Mouse (Mus musculus) inflammation-experienced regulatory T-cells, adult 16 weeks (primary cell): ENCODE data around the gene Tlr11. TPM values are rescaled to one million over a fixed set of nuclear protein-coding genes. Genes with fewer than 3 reads are reported as not detected.

Source experiments
- polyA plus RNA-seq: library from polyadenylated mRNA; unstranded; fragments of 100-300 nt; shearing (Covaris generic); gene quantifications from one replicate; pipeline ENCODE4 v1.2.1, GENCODE M21; 2017

The Tlr11 gene
- not detected for polyA plus RNA-seq

DNA sequence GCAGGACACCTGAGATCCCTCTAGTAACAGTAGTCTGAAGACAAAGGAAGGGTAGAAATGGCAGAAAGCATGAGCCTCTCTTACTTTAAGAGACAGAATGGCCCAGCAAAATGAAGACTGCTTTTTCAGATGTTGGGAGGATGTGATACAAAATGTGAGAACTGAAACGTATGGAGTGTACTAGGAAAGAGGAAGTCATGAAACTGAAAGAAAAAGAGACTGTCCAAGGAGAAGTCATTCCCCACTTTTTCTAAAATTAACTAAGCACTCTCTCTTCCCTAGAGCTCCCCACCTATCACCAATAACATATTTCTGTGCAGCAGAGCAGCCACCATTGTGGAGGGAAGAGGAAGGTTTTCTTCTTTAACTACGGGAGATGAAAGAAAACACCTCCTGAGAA lies at the start of gene Tlr11:
Gene Tlr11 (plus strand): TSS at position 322 of the 400 bp plus-strand sequence.

DNA sequence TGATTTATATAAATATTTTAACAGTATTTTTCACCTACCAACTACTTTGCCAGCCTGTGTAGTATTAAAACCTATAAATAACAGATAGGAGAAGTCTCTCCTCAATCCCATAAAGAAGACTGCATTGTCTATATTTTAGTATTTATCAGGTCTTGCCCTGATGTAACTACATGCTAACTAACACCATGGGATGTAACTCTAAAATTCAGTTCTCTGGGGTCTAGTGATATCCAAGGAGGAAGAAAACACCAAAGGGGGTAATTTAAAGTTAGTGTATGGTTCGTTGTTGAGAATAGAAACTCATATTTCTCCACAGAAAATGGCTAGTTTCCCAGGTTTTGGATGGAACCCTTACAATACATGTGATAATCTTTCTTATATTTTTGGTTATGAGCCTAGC lies 31.1 kb upstream of the Tlr11 start, which contains the start of gene Olfr734:
Gene Olfr734 (minus strand): TSS at position 101 of the 400 bp plus-strand sequence.

DNA sequence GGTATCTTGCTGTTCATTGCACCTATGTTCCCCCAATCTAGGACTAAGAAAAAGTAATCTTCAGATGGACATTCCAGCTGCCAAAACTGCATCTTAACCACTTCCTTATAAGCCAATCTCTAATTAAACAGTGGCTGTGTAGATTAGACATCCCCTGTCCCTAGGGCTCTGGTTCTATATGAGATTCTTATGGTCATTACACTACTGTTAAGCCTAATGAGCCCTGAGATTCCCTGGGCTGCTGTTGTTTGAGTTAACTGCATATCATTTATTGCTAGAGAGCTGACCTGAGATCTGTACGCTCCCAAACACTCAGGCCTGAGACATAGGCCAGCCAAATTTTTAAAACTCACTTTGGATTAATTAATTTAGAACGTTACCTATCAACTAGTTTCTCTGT lies 8.9 kb upstream of the Tlr11 start, which contains the start of gene Olfr735:
Gene Olfr735 (minus strand): TSS at position 77 of the 400 bp plus-strand sequence.

DNA sequence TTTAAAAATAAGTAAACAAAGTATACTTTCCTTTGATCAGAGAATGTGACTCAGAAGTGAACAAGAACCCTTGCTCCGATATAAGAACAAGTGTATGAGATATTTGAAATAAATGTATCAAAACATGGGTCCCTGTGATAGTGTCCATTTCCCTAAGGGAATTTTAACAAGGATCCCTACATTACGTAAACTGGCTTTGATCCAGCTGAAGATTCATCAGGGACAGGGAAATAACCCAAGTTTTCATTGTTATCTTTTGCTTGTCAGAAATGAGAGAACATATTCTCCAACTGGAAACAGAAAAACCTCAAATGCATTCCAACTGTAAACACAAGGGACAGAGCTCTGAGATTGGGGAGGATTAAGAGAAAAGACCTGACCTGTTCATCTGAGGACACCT lies 23.1 kb downstream of the Tlr11 start, which contains the start of gene Olfr736:
Gene Olfr736 (plus strand): TSS at position 301 of the 400 bp plus-strand sequence.

DNA sequence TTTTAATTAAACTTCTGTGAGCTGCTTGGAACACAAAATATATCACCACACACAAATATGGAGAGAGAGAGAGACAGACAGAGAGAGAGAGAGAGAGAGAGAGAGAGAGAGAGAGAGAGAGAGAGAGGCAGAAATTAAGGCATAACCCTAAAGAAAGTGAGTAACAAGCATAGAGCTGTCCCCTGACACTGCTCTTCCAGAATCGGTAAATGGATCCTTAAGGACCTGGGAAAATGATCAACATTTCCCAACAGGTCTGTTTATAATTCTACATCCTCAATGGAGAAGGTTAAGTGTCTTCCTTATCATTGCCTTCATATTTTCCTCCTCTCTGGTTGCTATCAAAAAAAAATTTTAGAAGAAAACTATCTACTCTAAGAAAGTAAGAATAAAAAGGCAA lies 49.6 kb downstream of the Tlr11 start, which contains the start of gene Olfr738:
Gene Olfr738 (plus strand): TSS at position 301 of the 400 bp plus-strand sequence.

Other genes with a start within 250 kb of the Tlr11 start
- not detected for gene Olfr727, start 234.7 kb upstream of the Tlr11 start, polyA plus RNA-seq
- not detected for gene Olfr728, start 215.2 kb upstream of the Tlr11 start, polyA plus RNA-seq
- not detected for gene Olfr729, start 205.0 kb upstream of the Tlr11 start, polyA plus RNA-seq
- gene Olfr730, start 169.7 kb upstream of the Tlr11 start, polyA plus RNA-seq, result not detected
- gene Olfr731, start 116.0 kb upstream of the Tlr11 start, polyA plus RNA-seq, result not detected
- not detected for gene Olfr732, start 73.7 kb upstream of the Tlr11 start, polyA plus RNA-seq
- not detected for gene Olfr733, start 56.4 kb upstream of the Tlr11 start, polyA plus RNA-seq
- not detected for gene Olfr734, start 31.2 kb upstream of the Tlr11 start, polyA plus RNA-seq
- gene Olfr735, start 9.0 kb upstream of the Tlr11 start, polyA plus RNA-seq, result not detected
- gene Olfr736, start 23.2 kb downstream of the Tlr11 start, polyA plus RNA-seq, result not detected
- not detected for gene Olfr738, start 49.7 kb downstream of the Tlr11 start, polyA plus RNA-seq
- gene Olfr739, start 60.7 kb downstream of the Tlr11 start, polyA plus RNA-seq, result not detected
- gene Olfr740, start 87.6 kb downstream of the Tlr11 start, polyA plus RNA-seq, result not detected
- gene Olfr741, start 114.8 kb downstream of the Tlr11 start, polyA plus RNA-seq, result not detected
- not detected for gene Olfr742, start 145.7 kb downstream of the Tlr11 start, polyA plus RNA-seq
- not detected for gene Olfr743, start 163.9 kb downstream of the Tlr11 start, polyA plus RNA-seq